Mouse (Mus musculus) MEL (cell line): ENCODE results near the gene Zg16.

Experiments
- CTCF ChIP-seq, 3 experiments: IDR thresholded peaks in 2 of 3; conservative IDR thresholded peaks in 1 of 3; 2 replicates each; pipeline ENCODE4 v1.5.1; 2011 to 2012; ENCODE audit warnings: low read length in 3 of 3, low read depth in 2 of 3, mild to moderate bottlenecking in 2 of 3, improper control_type of control experiment in 1 of 3, inconsistent platforms in 1 of 3, mixed read lengths in 1 of 3, moderate library complexity in 1 of 3; ENCODE audit not compliant: control insufficient read depth in 1 of 3, insufficient read depth in 1 of 3, poor library complexity in 1 of 3, severe bottlenecking in 1 of 3
- EP300 ChIP-seq, 2 experiments: IDR thresholded peaks; 2 replicates each; pipeline ENCODE4 v1.6.1; 2011; ENCODE audit warnings: improper control_type of control experiment in 2 of 2, low read length in 2 of 2, low read depth in 1 of 2, mild to moderate bottlenecking in 1 of 2
- KAT2A ChIP-seq: conservative IDR thresholded peaks from 2 replicates; pipeline ENCODE4 v1.6.1; 2012; ENCODE audit warnings: low read depth, low read length, improper control_type of control experiment, inconsistent platforms
- MAX ChIP-seq: IDR thresholded peaks from 2 replicates; pipeline ENCODE4 v1.6.1; 2011; ENCODE audit warnings: low read length, improper control_type of control experiment
- NRF1 ChIP-seq: IDR thresholded peaks from 2 replicates; pipeline ENCODE4 v1.6.1; 2014; ENCODE audit warnings: low read depth, mild to moderate bottlenecking, inconsistent platforms, low read length, improper control_type of control experiment, moderate library complexity; ENCODE audit not compliant: poor library complexity, insufficient read depth, severe bottlenecking
- RCOR1 ChIP-seq: IDR thresholded peaks from 2 replicates; pipeline ENCODE4 v1.6.1; 2012; ENCODE audit warnings: low read depth, mild to moderate bottlenecking, inconsistent platforms, low read length, improper control_type of control experiment
- TCF12 ChIP-seq: IDR thresholded peaks from 2 replicates; pipeline ENCODE4 v1.6.1; 2014; ENCODE audit warnings: low read depth, mild to moderate bottlenecking, inconsistent platforms, low read length, improper control_type of control experiment, moderate library complexity
- USF2 ChIP-seq, 2 experiments: IDR thresholded peaks; 2 replicates each; pipeline ENCODE4 v1.6.1; 2011 to 2012; ENCODE audit warnings: improper control_type of control experiment in 2 of 2, low read length in 2 of 2, borderline replicate concordance in 1 of 2, inconsistent platforms in 1 of 2, low read depth in 1 of 2, mild to moderate bottlenecking in 1 of 2; ENCODE audit not compliant: insufficient read depth in 1 of 2
- ZMIZ1 ChIP-seq: IDR thresholded peaks from 2 replicates; pipeline ENCODE4 v1.6.1; 2012; ENCODE audit warnings: low read depth, mild to moderate bottlenecking, inconsistent platforms, low read length, improper control_type of control experiment, moderate library complexity

DNA sequence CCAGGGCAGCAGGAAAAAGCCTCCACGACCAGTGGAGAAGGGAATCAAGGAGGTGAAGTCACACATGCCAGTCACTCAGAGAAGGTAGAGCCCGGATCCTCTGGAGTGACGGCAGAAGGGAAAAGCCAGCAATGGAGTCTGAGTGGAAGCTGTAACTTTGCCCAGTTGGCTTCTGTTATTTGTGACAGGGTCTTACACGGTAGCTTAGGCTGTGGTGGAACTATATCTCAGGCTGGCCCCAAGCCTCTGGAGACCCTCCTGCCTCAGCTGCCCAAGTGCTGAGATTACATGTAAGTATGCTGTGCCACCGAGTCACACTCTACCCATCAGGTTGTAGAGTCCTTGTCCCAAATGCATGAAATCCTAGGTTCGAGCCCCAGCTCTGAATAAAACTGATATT is 73.7 kb downstream of the Zg16 start:
- TF ChIP-seq ZMIZ1, result no peak
- no peak for TF ChIP-seq TCF12
- TF ChIP-seq MAX, result no peak
- TF ChIP-seq EP300 (IDR thresholded peaks at IDR 0.05; ENCODE audit: low read depth in 1 of 2, low read length in 2 of 2), result no peak
- TF ChIP-seq CTCF (IDR thresholded peaks at IDR 0.05 in 2 of 3, conservative IDR thresholded peaks at IDR 0.05 in 1 of 3; ENCODE audit: control insufficient read depth in 1 of 3, insufficient read depth in 1 of 3, low read depth in 2 of 3, low read length in 3 of 3, poor library complexity in 1 of 3, severe bottlenecking in 1 of 3), result no peak
- TF ChIP-seq USF2 (IDR thresholded peaks at IDR 0.05; ENCODE audit: borderline replicate concordance in 1 of 2, insufficient read depth in 1 of 2, low read depth in 1 of 2, low read length in 2 of 2), result no peak
- TF ChIP-seq NRF1, result no peak
- TF ChIP-seq KAT2A, result no peak
- TF ChIP-seq RCOR1, result no peak
